Mouse (Mus musculus) limb, embryonic 14.5 days (tissue): ENCODE data around the gene Med8. TPM values are rescaled to one million over a fixed set of nuclear protein-coding genes. Genes with fewer than 3 reads are reported as not detected.

Experiments used
- ATAC-seq: fragments of 200-750 bp; cut with Nextera tagmentation; 2 replicates; pipeline ENCODE4 v1.8.0; 2017; ENCODE audit warnings: low read depth, moderate number of reproducible peaks, moderate TSS enrichment; ENCODE audit not compliant: low FRiP score
- DNase-seq: peaks from one replicate; pipeline ENCODE4 v3.0.0-alpha.2; 2015; ENCODE audit warnings: low spot score
- H3K27ac ChIP-seq: fragments of 300-500 bp; sonication (generic); replicated peaks from 2 replicates; pipeline ENCODE4 v1.5.1; 2014; ENCODE audit warnings: low read depth, mild to moderate bottlenecking, low read length, moderate library complexity, mixed read lengths
- H3K27me3 ChIP-seq: fragments of 300-500 bp; sonication (generic); 2 replicates; pipeline ENCODE4 v1.6.1; 2014; ENCODE audit warnings: low read length, mixed read lengths; ENCODE audit not compliant: control insufficient read depth, insufficient read depth
- H3K36me3 ChIP-seq: fragments of 300-500 bp; sonication (generic); 2 replicates; pipeline ENCODE4 v1.6.1; 2014; ENCODE audit warnings: mild to moderate bottlenecking, low read length, moderate library complexity, mixed read lengths; ENCODE audit not compliant: control insufficient read depth, insufficient read depth
- H3K4me1 ChIP-seq: fragments of 300-500 bp; sonication (generic); 2 replicates; pipeline ENCODE4 v1.6.1; 2014; ENCODE audit warnings: antibody characterized with exemption, low read length, mixed read lengths; ENCODE audit not compliant: control insufficient read depth, insufficient read depth
- H3K4me2 ChIP-seq: fragments of 300-500 bp; sonication (generic); replicated peaks from 2 replicates; pipeline ENCODE4 v1.6.1; 2014; ENCODE audit warnings: low read depth, mild to moderate bottlenecking, low read length, moderate library complexity; ENCODE audit not compliant: severe bottlenecking
- H3K4me3 ChIP-seq: fragments of 300-500 bp; sonication (generic); replicated peaks from 2 replicates; pipeline ENCODE4 v1.5.1; 2014; ENCODE audit warnings: low read length
- H3K9ac ChIP-seq: fragments of 300-500 bp; sonication (generic); 2 replicates; pipeline ENCODE4 v1.6.1; 2014; ENCODE audit warnings: mild to moderate bottlenecking, low read depth, low read length, moderate library complexity; ENCODE audit not compliant: severe bottlenecking
- H3K9me3 ChIP-seq: fragments of 300-500 bp; sonication (generic); 2 replicates; pipeline ENCODE4 v1.6.1; 2016; ENCODE audit warnings: low read length; ENCODE audit not compliant: control insufficient read depth
- POLR2A ChIP-seq: fragments of 200-500 bp; IDR thresholded peaks from 2 replicates; pipeline ENCODE4 v1.8.0; 2012; ENCODE audit warnings: inconsistent platforms, mild to moderate bottlenecking, moderate library complexity, borderline replicate concordance; ENCODE audit not compliant: insufficient read depth, insufficient read length; ENCODE audit errors: extremely low read depth
- WGBS: fragments of 180-500 bp; shearing (Covaris S2); extraction: QIAGEN DNeasy Blood & Tissue Kit; methylation state at CpG from one replicate; pipeline ENCODE4 v1.1.7; 2014; 5-methylcytosine and 5-hydroxymethylcytosine counted together
- polyA plus RNA-seq, 2 experiments: library from polyadenylated mRNA; depleted of rRNA in 1 of 2; stranded (reverse) in 1 of 2; unstranded in 1 of 2; fragments of >200 nt; fragmentation: Nextera tagmentation in 1 of 2; extraction: Ambion mirVana in 1 of 2; gene quantifications; 2 replicates each; pipeline versions ENCODE4 v1.2.1 to v1.2.3; 2012 to 2014

Gene Med8
- polyA plus RNA-seq, 2 experiments = 79.0 to 96.3 TPM

GRCm38 (mm10) chr4:118383271-118383670 is 25.9 kb upstream of the Med8 start:
- TF ChIP-seq POLR2A = no peak
- H3K27ac ChIP-seq = no peak overlapping the region
- H3K9ac ChIP-seq = no peak overlapping the region
- ATAC-seq = no peak
- no peak overlapping the region for H3K4me3 ChIP-seq
- DNase-seq = no peak
- no peak overlapping the region for H3K4me2 ChIP-seq
- H3K36me3 ChIP-seq = peaks cover 94% of the 10 kb centered on the region
- H3K27me3 ChIP-seq = no peaks in the 10 kb centered on the region
- no peaks in the 10 kb centered on the region for H3K9me3 ChIP-seq
- WGBS = 98% methylated on average over 7 of the region's 7 CpGs
- no peaks in the 10 kb centered on the region for H3K4me1 ChIP-seq

- H3K4me3 ChIP-seq = no peak overlapping the region
- no peak overlapping the region for H3K4me2 ChIP-seq
- peaks cover 98% of the 10 kb centered on the region for H3K36me3 ChIP-seq
- no peak overlapping the region for H3K9ac ChIP-seq
- H3K9me3 ChIP-seq = no peaks in the 10 kb centered on the region
- H3K4me1 ChIP-seq = no peaks in the 10 kb centered on the region
- 94% methylated on average over 8 of the region's 8 CpGs for WGBS
- DNase-seq (no peak), ATAC-seq (no peak)
- no peak overlapping the region for H3K27ac ChIP-seq
- no peak for TF ChIP-seq POLR2A
- H3K27me3 ChIP-seq = no peaks in the 10 kb centered on the region
Measured at GRCm38 (mm10) chr4:118387316-118387715, 21.8 kb upstream of the Med8 start.

DNA sequence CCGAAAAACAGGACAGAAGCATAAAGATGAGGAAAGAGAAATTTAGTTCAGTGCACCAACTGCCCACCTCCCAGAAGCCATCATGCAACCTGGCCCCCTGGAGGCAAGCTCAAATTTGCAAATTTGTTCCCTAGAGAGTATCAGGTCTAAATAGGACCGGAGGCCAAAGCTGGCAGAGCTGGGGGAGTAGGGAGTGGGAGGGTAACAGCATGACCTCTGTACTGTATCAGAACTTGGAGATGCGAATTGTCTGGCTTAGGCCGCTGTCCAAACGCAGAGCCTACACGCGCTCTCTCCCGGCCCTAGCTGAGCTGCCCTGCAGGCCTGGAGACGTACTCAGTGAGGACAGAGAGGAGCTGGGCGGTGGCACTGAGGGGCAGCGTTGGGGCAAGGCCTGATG is 19.0 kb upstream of the Med8 start:
- 90% methylated on average over 11 of the region's 11 CpGs for WGBS
- TF ChIP-seq POLR2A = no peak
- Histone ChIP-seq H3K4me2 (no peak overlapping the region), H3K9me3 (no peaks in the 10 kb centered on the region), H3K27ac (no peak overlapping the region), H3K4me1 (no peaks in the 10 kb centered on the region), H3K9ac (no peak overlapping the region), H3K27me3 (no peaks in the 10 kb centered on the region), H3K36me3 (peaks cover 98% of the 10 kb centered on the region), H3K4me3 (no peak overlapping the region)
- ATAC-seq = no peak
- no peak for DNase-seq

- ATAC-seq (no peak), DNase-seq (no peak)
- H3K4me1 ChIP-seq = no peaks in the 10 kb centered on the region
- no peaks in the 10 kb centered on the region for H3K27me3 ChIP-seq
- TF ChIP-seq POLR2A = no peak
- H3K36me3 ChIP-seq = peaks cover 95% of the 10 kb centered on the region
- H3K4me3 ChIP-seq = no peak overlapping the region
- H3K27ac ChIP-seq = no peak overlapping the region
- H3K9ac ChIP-seq = no peak overlapping the region
- WGBS = 91% methylated on average over 6 of the region's 6 CpGs
- no peak overlapping the region for H3K4me2 ChIP-seq
- no peaks in the 10 kb centered on the region for H3K9me3 ChIP-seq
Measured at GRCm38 (mm10) chr4:118394505-118394904, 14.6 kb upstream of the Med8 start.

DNA sequence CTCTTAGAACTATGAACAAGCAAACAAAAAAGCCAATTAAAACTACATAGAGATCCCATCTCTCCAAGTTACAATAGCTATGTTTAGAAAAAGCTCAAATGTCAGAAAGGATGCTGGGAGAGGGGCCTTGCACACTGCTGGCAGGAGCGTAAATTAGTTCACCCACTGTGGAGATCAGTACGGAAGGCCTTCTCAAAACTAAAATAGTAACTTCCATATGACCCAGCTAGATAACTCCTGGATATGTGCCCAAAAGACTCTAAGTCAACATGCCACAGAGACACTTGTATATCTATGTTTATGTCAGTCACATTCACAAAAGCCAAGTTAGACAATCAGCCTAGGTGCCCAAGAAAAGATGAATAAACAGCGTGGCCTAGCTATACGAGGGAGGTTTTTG is 13.8 kb upstream of the Med8 start:
- H3K4me3 ChIP-seq = no peak overlapping the region
- H3K27ac ChIP-seq = no peak overlapping the region
- peaks cover 94% of the 10 kb centered on the region for H3K36me3 ChIP-seq
- no peak for ATAC-seq
- 93% methylated on average over 4 of the region's 4 CpGs for WGBS
- no peaks in the 10 kb centered on the region for H3K27me3 ChIP-seq
- no peak overlapping the region for H3K4me2 ChIP-seq
- H3K9ac ChIP-seq = no peak overlapping the region
- no peak for TF ChIP-seq POLR2A
- DNase-seq = no peak
- H3K4me1 ChIP-seq = no peaks in the 10 kb centered on the region
- no peaks in the 10 kb centered on the region for H3K9me3 ChIP-seq

DNA sequence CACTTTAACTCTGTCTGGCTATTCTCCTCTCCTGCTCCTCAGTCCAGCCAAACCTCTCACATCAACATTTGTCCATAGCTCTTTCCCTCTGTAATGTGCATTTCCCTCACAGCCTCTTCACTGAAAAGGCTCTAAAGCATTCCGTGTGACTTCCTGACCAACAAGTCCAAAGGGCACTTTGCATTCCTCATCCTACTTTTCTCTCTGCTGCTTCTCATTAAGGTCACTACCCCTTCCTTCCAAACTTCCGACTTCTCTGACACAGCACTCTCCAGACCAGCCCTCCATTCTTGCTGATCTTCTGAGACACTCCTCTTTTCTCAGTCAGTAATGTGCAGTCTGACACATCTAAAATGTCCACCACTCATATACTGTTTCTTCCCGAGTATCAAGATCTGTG is 12.7 kb upstream of the Med8 start:
- no peak for ATAC-seq
- H3K9me3 ChIP-seq = no peaks in the 10 kb centered on the region
- peaks cover 93% of the 10 kb centered on the region for H3K36me3 ChIP-seq
- no peak overlapping the region for H3K9ac ChIP-seq
- no peak overlapping the region for H3K27ac ChIP-seq
- H3K4me2 ChIP-seq = no peak overlapping the region
- H3K27me3 ChIP-seq = no peaks in the 10 kb centered on the region
- DNase-seq = no peak
- no peak overlapping the region for H3K4me3 ChIP-seq
- 70% methylated on average over 3 of the region's 3 CpGs for WGBS
- no peak for TF ChIP-seq POLR2A
- H3K4me1 ChIP-seq = no peaks in the 10 kb centered on the region
